Mouse (Mus musculus): Measurements from ENCODE around the gene Pde7b.

GRCm38 (mm10) chr10:20695637-20696036 lies 29.2 kb downstream of the Pde7b start:
- no peak for TF ChIP-seq POLR2A (IDR thresholded peaks at IDR 0.05; ENCODE audit: insufficient read depth, low read depth, low read length)
- TF ChIP-seq EP300 (IDR thresholded peaks at IDR 0.05; ENCODE audit: insufficient read depth, low read depth, low read length), result no peak
- no peak for TF ChIP-seq CTCF (IDR thresholded peaks at IDR 0.05)
